Mouse (Mus musculus): Measurements from ENCODE around the gene Vmn1r34. TPM values are rescaled to one million over a fixed set of nuclear protein-coding genes. Genes with fewer than 3 reads are reported as not detected.
"Not testable (repeated sequence)": the region's sequence is repeated elsewhere in the genome, so short reads cannot be mapped to it uniquely, and the experiment has no call there.

Gene Vmn1r34
- not detected in 2 replicates for polyA plus RNA-seq (2012; rRNA removed)

- no peak for DNase-seq (ENCODE audit: low read depth)
Measured at GRCm38 (mm10) chr6:66643779-66644178, at the start of gene Vmn1r34. Gene Vmn1r34, minus strand, starts transcription at chr6:66643879.

- DNase-seq (ENCODE audit: low read depth): no peak
Measured at GRCm38 (mm10) chr6:66685806-66686205, 42.1 kb upstream of the Vmn1r34 start, which contains the start of gene Vmn1r35. Gene Vmn1r35, minus strand, starts transcription at chr6:66685906.

GRCm38 (mm10) chr6:66618182-66618581, 25.5 kb downstream of the Vmn1r34 start, which contains the start of gene Vmn1r33:
Gene Vmn1r33, minus strand, starts transcription at chr6:66618282.
- not testable (repeated sequence) for DNase-seq (ENCODE audit: low read depth)

DNA sequence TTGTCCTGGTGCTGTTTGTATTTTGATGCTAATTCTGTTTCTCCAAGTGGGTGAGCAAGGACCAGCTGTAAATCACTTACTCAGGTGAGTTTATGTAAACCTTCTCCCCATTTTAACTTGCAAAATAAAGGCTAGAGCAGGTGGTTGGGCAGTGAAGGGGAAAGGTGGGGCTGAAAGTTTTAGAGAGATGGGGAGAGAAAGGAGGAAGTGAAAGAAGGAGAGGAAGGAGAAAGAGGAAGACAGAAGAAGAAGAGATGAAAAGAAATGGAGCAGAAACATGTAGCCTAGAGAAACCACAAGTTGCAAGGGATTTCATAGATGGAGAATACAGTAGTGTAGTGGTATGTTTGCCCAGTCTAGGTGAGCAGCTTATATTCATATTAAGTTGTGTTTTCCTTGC, 47.9 kb downstream of the Vmn1r34 start:
- DNase-seq (ENCODE audit: low read depth): no peak

Other genes starting within 250 kb of the Vmn1r34 start
- gene Mad2l1, start 108.5 kb downstream of the Vmn1r34 start, polyA plus RNA-seq (2012; rRNA removed): 4.1 and 6.0 TPM in 2 replicates
- not detected in 2 replicates for gene Vmn1r32, start 83.8 kb downstream of the Vmn1r34 start, polyA plus RNA-seq (2012; rRNA removed)
- not detected in 2 replicates for gene Vmn1r33, start 25.6 kb downstream of the Vmn1r34 start, polyA plus RNA-seq (2012; rRNA removed)
- gene Vmn1r35, start 42.0 kb upstream of the Vmn1r34 start, polyA plus RNA-seq (2012; rRNA removed): not detected in 2 replicates
- not detected in 2 replicates for gene Vmn1r36, start 75.3 kb upstream of the Vmn1r34 start, polyA plus RNA-seq (2012; rRNA removed)
- not detected in 2 replicates for gene Vmn1r37, start 85.5 kb upstream of the Vmn1r34 start, polyA plus RNA-seq (2012; rRNA removed)
- gene Vmn1r38, start 138.7 kb upstream of the Vmn1r34 start, polyA plus RNA-seq (2012; rRNA removed): not detected in 2 replicates
- not detected in 2 replicates for gene Vmn1r39, start 166.7 kb upstream of the Vmn1r34 start, polyA plus RNA-seq (2012; rRNA removed)